Mouse (Mus musculus): ENCODE measurements around the gene Casq2. TPM values are rescaled to one million over a fixed set of nuclear protein-coding genes. Genes with fewer than 3 reads are reported as not detected.

The Casq2 gene
- total and polyA plus RNA-seq, 3 experiments = 0.11 TPM; not detected in 2

DNA sequence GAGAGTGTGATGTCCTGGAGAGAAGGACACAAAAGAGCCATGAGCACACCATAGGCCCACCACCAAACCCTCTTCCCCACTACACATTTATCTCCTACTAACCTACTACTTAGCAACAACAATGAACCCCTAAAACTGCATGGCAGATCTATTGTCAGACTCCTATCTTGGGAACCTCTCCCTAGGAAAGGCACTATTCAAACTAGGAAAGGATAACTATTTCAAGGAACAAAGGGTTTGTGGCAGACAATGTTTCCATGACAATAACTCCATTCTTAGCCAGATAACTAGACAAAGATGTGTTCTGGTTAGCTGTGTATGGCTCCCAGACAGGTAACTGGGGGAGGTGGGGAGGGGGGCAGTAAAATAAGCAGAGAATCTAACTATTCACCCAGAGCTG, 104.4 kb downstream of the Casq2 start:
- no peak for ATAC-seq (ENCODE audit: extremely low read depth, insufficient number of reproducible peaks, low FRiP score, poor library complexity, severe bottlenecking)
- Histone ChIP-seq H3K27me3 (ENCODE audit: insufficient read depth, low read length) (peaks cover 34% of the 10 kb centered on the region), H3K4me1 (ENCODE audit: insufficient read depth, low read depth, low read length) (no peaks in the 10 kb centered on the region), H3K36me3 (replicated peaks) (no peaks in the 10 kb centered on the region), H3K4me3 (ENCODE audit: low read depth, low read length) (no peak overlapping the region), H3K9me3 (replicated peaks) (no peaks in the 10 kb centered on the region)
- no peak for DNase-seq (ENCODE audit: low spot score)
- TF ChIP-seq GATA1 (IDR thresholded peaks at IDR 0.05; ENCODE audit: borderline replicate concordance, low read length) (no peak), CTCF (IDR thresholded peaks at IDR 0.05; ENCODE audit: low read depth, low read length) (no peak), TAL1 (conservative IDR thresholded peaks at IDR 0.05; ENCODE audit: low read depth, low read length) (no peak), POLR2AphosphoS5 (IDR thresholded peaks at IDR 0.05; ENCODE audit: insufficient replicate concordance, low read depth, low read length) (no peak), GATA2 (IDR thresholded peaks at IDR 0.05; ENCODE audit: borderline replicate concordance, low read depth, low read length) (no peak)

DNA sequence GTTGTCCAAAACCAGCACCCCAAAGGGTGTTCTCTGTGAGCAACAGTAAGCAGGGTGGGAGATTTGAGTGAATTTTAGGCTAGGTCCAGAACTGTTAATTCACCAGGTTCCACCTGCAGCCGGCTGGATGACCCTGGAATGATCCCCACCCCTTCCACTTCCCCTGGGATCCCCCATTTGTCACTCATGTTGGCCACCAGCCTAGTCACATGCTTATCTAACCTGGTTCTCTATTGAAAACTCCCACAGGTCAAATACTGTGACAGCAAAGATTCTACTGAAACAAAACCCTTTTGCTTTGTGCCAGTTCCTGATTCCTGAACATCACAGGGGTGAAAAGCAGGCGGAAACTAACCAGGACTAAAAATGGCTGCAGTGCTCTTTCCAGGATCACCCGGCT, 105.4 kb downstream of the Casq2 start:
- no peak overlapping the region for H3K4me3 ChIP-seq (ENCODE audit: low read depth, low read length)
- no peaks in the 10 kb centered on the region for H3K36me3 ChIP-seq (replicated peaks)
- TF ChIP-seq GATA2 (IDR thresholded peaks at IDR 0.05; ENCODE audit: borderline replicate concordance, low read depth, low read length) (no peak), GATA1 (IDR thresholded peaks at IDR 0.05; ENCODE audit: borderline replicate concordance, low read length) (no peak), CTCF (IDR thresholded peaks at IDR 0.05; ENCODE audit: low read depth, low read length) (no peak)
- ATAC-seq (ENCODE audit: extremely low read depth, insufficient number of reproducible peaks, low FRiP score, poor library complexity, severe bottlenecking) = no peak
- H3K9me3 ChIP-seq (replicated peaks) = no peaks in the 10 kb centered on the region
- DNase-seq (ENCODE audit: low spot score) = no peak
- H3K4me1 ChIP-seq (ENCODE audit: insufficient read depth, low read depth, low read length) = no peaks in the 10 kb centered on the region
- peaks cover 40% of the 10 kb centered on the region for H3K27me3 ChIP-seq (ENCODE audit: insufficient read depth, low read length)

DNA sequence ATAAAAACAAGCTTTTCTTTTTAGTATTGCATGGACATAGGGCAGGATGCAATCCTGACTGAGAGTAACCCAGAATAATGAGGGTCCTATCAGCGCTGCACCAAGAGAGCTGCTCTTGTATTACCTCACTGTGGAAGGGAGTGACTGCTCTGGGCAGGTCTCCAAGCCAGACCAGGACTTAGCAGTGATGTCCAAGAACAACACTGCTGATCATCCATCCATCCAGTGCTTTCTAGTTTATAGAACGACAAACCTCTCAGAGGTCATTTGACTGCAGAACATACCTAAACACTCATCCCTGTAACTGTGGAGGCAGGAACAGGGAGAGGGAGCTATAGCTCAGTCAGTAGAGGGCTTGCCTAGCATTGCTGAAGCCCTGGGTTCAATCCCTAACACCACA, 106.4 kb downstream of the Casq2 start:
- Histone ChIP-seq H3K4me1 (ENCODE audit: insufficient read depth, low read depth, low read length) (no peaks in the 10 kb centered on the region), H3K4me3 (ENCODE audit: low read depth, low read length) (no peak overlapping the region), H3K36me3 (replicated peaks) (no peaks in the 10 kb centered on the region), H3K27me3 (ENCODE audit: insufficient read depth, low read length) (peaks cover 44% of the 10 kb centered on the region), H3K9me3 (replicated peaks) (no peaks in the 10 kb centered on the region)
- DNase-seq (ENCODE audit: low spot score) (no peak), ATAC-seq (ENCODE audit: extremely low read depth, insufficient number of reproducible peaks, low FRiP score, poor library complexity, severe bottlenecking) (no peak)
- TF ChIP-seq GATA2 (IDR thresholded peaks at IDR 0.05; ENCODE audit: borderline replicate concordance, low read depth, low read length) (no peak), TAL1 (conservative IDR thresholded peaks at IDR 0.05; ENCODE audit: low read depth, low read length) (no peak), POLR2AphosphoS5 (IDR thresholded peaks at IDR 0.05; ENCODE audit: insufficient replicate concordance, low read depth, low read length) (no peak), CTCF (IDR thresholded peaks at IDR 0.05; ENCODE audit: low read depth, low read length) (no peak), GATA1 (IDR thresholded peaks at IDR 0.05; ENCODE audit: borderline replicate concordance, low read length) (no peak)

DNA sequence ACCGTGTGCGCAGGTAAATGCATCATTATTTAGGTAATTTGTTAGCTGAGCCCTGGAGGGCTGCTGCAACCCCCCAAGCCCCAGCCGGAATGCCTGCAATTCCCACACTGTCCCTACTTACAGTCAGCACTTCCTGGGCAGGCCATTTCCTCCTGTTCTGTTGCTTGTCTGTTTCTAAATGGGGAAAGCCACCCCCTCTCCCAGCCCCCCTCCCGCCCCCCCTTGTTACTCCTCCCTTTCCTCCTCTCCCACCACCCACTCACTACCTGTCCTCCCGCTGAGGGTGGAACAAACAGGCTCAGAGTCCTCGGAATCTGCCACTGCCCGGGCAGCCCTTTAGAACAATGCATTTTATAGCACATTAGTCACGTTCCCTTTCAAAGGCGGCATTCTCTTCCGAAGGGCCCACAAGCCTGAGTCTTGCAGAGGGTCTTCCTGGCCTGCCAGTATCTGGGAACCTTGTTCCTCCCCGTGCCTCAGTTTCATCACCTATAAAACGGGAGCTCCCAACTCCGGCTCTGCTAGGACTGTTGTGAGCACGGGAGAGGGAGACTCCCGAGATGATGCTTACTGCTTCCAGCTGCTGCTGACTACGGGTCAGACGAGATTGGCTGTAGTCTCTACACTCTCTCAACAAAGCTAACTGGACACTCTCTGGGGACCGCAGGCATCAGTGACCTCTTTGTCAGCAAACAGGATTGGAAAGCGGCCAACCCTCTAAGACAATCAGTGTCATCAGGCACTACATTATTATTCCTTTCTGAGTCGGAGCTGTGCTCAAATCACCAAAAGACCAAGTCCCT, 107.5 kb downstream of the Casq2 start:
- ATAC-seq (ENCODE audit: extremely low read depth, insufficient number of reproducible peaks, low FRiP score, poor library complexity, severe bottlenecking) = no peak
- Histone ChIP-seq H3K36me3 (replicated peaks) (no peaks in the 10 kb centered on the region), H3K27me3 (ENCODE audit: insufficient read depth, low read length) (peaks cover 49% of the 10 kb centered on the region), H3K4me3 (ENCODE audit: low read depth, low read length) (no peak overlapping the region), H3K9me3 (replicated peaks) (no peaks in the 10 kb centered on the region), H3K4me1 (ENCODE audit: insufficient read depth, low read depth, low read length) (no peaks in the 10 kb centered on the region)
- no peak for DNase-seq (ENCODE audit: low spot score)
- TF ChIP-seq POLR2AphosphoS5 (IDR thresholded peaks at IDR 0.05; ENCODE audit: insufficient replicate concordance, low read depth, low read length) (no peak), GATA1 (IDR thresholded peaks at IDR 0.05; ENCODE audit: borderline replicate concordance, low read length) (no peak), CTCF (IDR thresholded peaks at IDR 0.05; ENCODE audit: low read depth, low read length) (no peak), GATA2 (IDR thresholded peaks at IDR 0.05; ENCODE audit: borderline replicate concordance, low read depth, low read length) (no peak), TAL1 (conservative IDR thresholded peaks at IDR 0.05; ENCODE audit: low read depth, low read length) (no peak)

DNA sequence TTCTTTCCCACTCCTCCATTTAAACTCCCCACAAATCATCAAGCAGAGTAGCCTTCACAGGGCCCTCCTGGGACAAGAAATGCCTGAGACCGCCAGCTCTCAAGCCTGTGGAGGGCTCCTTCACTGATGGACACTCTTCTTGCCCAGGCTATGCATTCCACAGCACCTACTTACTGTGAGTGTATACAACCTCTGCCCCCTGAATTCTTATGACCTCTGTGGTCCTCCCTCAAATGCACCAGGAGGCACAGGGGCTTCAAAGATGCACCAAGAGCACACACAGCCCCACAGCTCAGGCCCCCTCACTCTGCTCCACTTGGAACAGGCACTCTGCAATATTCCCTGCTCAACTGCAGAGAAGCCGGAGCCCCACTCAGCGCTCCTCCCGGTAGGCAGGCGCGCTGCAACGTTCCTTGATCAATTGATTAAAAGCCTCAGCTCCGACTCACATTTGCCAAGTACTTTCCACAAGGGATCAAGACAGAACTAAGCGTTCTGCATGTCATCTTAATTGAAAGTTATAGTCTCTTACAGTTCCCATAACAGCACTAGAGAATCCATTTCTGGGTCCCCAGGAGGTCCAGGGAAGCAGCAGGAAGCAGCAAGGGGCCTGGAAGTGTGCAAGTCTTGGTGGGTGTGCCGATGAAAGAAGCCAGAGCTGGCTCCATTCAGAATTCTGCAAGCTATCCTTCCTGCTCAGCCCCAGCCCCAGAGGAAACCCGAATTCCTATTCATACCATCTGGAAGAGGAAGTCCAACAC, 108.3 kb downstream of the Casq2 start:
- H3K36me3 ChIP-seq (replicated peaks) = no peaks in the 10 kb centered on the region
- H3K4me3 ChIP-seq (ENCODE audit: low read depth, low read length) = no peak overlapping the region

DNA sequence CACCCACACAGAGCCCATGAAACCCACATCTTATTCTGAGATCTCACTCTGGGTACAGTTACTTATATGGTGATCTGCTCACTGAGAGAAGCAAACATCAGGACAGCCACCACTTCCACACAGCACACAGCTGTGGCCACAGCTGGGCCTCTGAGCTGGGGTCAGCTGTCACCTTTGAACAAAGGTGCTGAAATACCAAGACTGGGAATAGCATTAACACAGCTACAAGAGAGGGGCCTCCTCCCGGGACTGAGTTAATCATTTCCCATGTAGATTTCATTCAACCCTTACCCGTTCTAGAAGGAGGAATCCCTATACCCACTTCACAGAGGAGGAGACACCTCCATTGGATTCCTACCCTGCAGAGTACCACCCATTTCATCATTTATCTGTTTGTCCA, 109.5 kb downstream of the Casq2 start:
- no peaks in the 10 kb centered on the region for H3K9me3 ChIP-seq (replicated peaks)
- H3K4me1 ChIP-seq (ENCODE audit: insufficient read depth, low read depth, low read length) = no peaks in the 10 kb centered on the region
- peaks cover 55% of the 10 kb centered on the region for H3K27me3 ChIP-seq (ENCODE audit: insufficient read depth, low read length)
- DNase-seq (ENCODE audit: low spot score) (no peak), ATAC-seq (ENCODE audit: extremely low read depth, insufficient number of reproducible peaks, low FRiP score, poor library complexity, severe bottlenecking) (no peak)
- no peaks in the 10 kb centered on the region for H3K36me3 ChIP-seq (replicated peaks)
- TF ChIP-seq CTCF (IDR thresholded peaks at IDR 0.05; ENCODE audit: low read depth, low read length) = no peak
- no peak for TF ChIP-seq GATA1 (IDR thresholded peaks at IDR 0.05; ENCODE audit: borderline replicate concordance, low read length)
- no peak for TF ChIP-seq TAL1 (conservative IDR thresholded peaks at IDR 0.05; ENCODE audit: low read depth, low read length)
- no peak for TF ChIP-seq POLR2AphosphoS5 (IDR thresholded peaks at IDR 0.05; ENCODE audit: insufficient replicate concordance, low read depth, low read length)
- no peak for TF ChIP-seq GATA2 (IDR thresholded peaks at IDR 0.05; ENCODE audit: borderline replicate concordance, low read depth, low read length)
- H3K4me3 ChIP-seq (ENCODE audit: low read depth, low read length) = no peak overlapping the region

More for the DNA sequence above, 108.3 kb downstream of the Casq2 start:
- H3K9me3 ChIP-seq (replicated peaks) = no peaks in the 10 kb centered on the region
- TF ChIP-seq GATA1 (IDR thresholded peaks at IDR 0.05; ENCODE audit: borderline replicate concordance, low read length) (no peak), CTCF (IDR thresholded peaks at IDR 0.05; ENCODE audit: low read depth, low read length) (no peak), TAL1 (conservative IDR thresholded peaks at IDR 0.05; ENCODE audit: low read depth, low read length) (no peak), POLR2AphosphoS5 (IDR thresholded peaks at IDR 0.05; ENCODE audit: insufficient replicate concordance, low read depth, low read length) (no peak), GATA2 (IDR thresholded peaks at IDR 0.05; ENCODE audit: borderline replicate concordance, low read depth, low read length) (no peak)
- DNase-seq (ENCODE audit: low spot score) (no peak), ATAC-seq (ENCODE audit: extremely low read depth, insufficient number of reproducible peaks, low FRiP score, poor library complexity, severe bottlenecking) (no peak)
- H3K27me3 ChIP-seq (ENCODE audit: insufficient read depth, low read length) = peaks cover 54% of the 10 kb centered on the region
- no peaks in the 10 kb centered on the region for H3K4me1 ChIP-seq (ENCODE audit: insufficient read depth, low read depth, low read length)

Other genes with a start within 250 kb of the Casq2 start
- gene Mab21l3, start 237.5 kb upstream of the Casq2 start, total RNA-seq (2014; fragmentation: Nextera tagmentation) = not detected in 2 replicates
- gene Mab21l3, start 237.5 kb upstream of the Casq2 start, total RNA-seq (2017) = 0.05 TPM in 1 of 2 replicates, not detected in the other
- gene Mab21l3, start 237.5 kb upstream of the Casq2 start, polyA plus RNA-seq (2012) = not detected in 2 replicates
- gene Slc22a15, start 162.0 kb upstream of the Casq2 start, total RNA-seq (2014; fragmentation: Nextera tagmentation) = not detected in 2 replicates
- gene Slc22a15, start 162.0 kb upstream of the Casq2 start, total RNA-seq (2017) = 0.06 and 0.33 TPM in 2 replicates
- gene Slc22a15, start 162.0 kb upstream of the Casq2 start, polyA plus RNA-seq (2012) = not detected in 2 replicates
- gene Nhlh2, start 76.3 kb upstream of the Casq2 start, total RNA-seq (2014; fragmentation: Nextera tagmentation) = not detected in 2 replicates
- gene Nhlh2, start 76.3 kb upstream of the Casq2 start, total RNA-seq (2017) = under 0.01 and 0.06 TPM in 2 replicates
- not detected in 2 replicates for gene Nhlh2, start 76.3 kb upstream of the Casq2 start, polyA plus RNA-seq (2012)
- gene Vangl1, start 118.3 kb downstream of the Casq2 start, total RNA-seq (2014; fragmentation: Nextera tagmentation) = 22.7 and 29.9 TPM in 2 replicates
- gene Vangl1, start 118.3 kb downstream of the Casq2 start, total RNA-seq (2017) = 25.6 and 28.9 TPM in 2 replicates
- gene Vangl1, start 118.3 kb downstream of the Casq2 start, polyA plus RNA-seq (2012) = 56.6 and 63.8 TPM in 2 replicates